Mouse (Mus musculus) testis, adult 2 months (tissue): ENCODE measurements around the gene Trappc2l.

Experiments
- CTCF ChIP-seq: fragments of 200-500 bp; IDR thresholded peaks from 2 replicates; pipeline ENCODE4 v1.5.1; 2012; ENCODE audit warnings: low read depth, mild to moderate bottlenecking, inconsistent platforms, low read length, moderate library complexity; ENCODE audit not compliant: control insufficient read depth, insufficient read depth, insufficient replicate concordance
- POLR2A ChIP-seq: fragments of 200-500 bp; IDR thresholded peaks from 2 replicates; pipeline ENCODE4 v1.6.1; 2012; ENCODE audit warnings: low read depth, mild to moderate bottlenecking, inconsistent platforms, low read length, moderate library complexity; ENCODE audit not compliant: control insufficient read depth

- no peak for TF ChIP-seq CTCF
- TF ChIP-seq POLR2A: no peak
Measured at GRCm38 (mm10) chr8:122652643-122653042, 41.2 kb downstream of the Trappc2l start.
